Mouse (Mus musculus) T-helper 2 cell (primary cell): ENCODE data around the gene Olfr1463.

Experiments used
- in situ Hi-C: fragments of 300-600 bp; cut with MboI, MseI; formaldehyde crosslinking; loops from one replicate; pipeline ENCODE4 v1.15.1; 2025; ENCODE audit warnings: high pct_unique_total_duplicates

Gene Olfr1463

GRCm38 (mm10) chr19:13231028-13231427 is at the start of gene Olfr1463:
Olfr1463 (plus strand) TSS chr19:13231328.
- in situ Hi-C loops = no loop called here

- in situ Hi-C loops = no loop called here
These were observed 45.7 kb upstream of the Olfr1463 start, which contains the start of gene Olfr1462 for GRCm38 (mm10) chr19:13185434-13185833. Olfr1462 (plus strand) TSS chr19:13185734.

GRCm38 (mm10) chr19:13221666-13222065 is 9.5 kb upstream of the Olfr1463 start:
- in situ Hi-C loops = no loop called here
